Mouse (Mus musculus): ENCODE data around the gene Ccdc97.

Gene Ccdc97

GRCm38 (mm10) chr7:25689603-25690021 is 29.3 kb downstream of the Ccdc97 start:
- DNase-seq (ENCODE audit: low read depth, low spot score), result no peak

- no peak for DNase-seq (ENCODE audit: low read depth, low spot score)
These were observed 29.9 kb downstream of the Ccdc97 start for GRCm38 (mm10) chr7:25688810-25689586.

- DNase-seq (ENCODE audit: low read depth, low spot score), result no peak
These were observed 31.0 kb downstream of the Ccdc97 start for GRCm38 (mm10) chr7:25687811-25688401.

- DNase-seq (ENCODE audit: low read depth, low spot score), result no peak
These were observed 32.0 kb downstream of the Ccdc97 start, which contains the start of gene Tgfb1 for GRCm38 (mm10) chr7:25686680-25687531. Tgfb1 (plus strand) TSS chr7:25687002.

- DNase-seq (ENCODE audit: low read depth, low spot score), result no peak
These were observed 32.9 kb downstream of the Ccdc97 start for GRCm38 (mm10) chr7:25685926-25686470.

- DNase-seq (ENCODE audit: low read depth, low spot score), result no peak
These were observed 34.2 kb downstream of the Ccdc97 start for GRCm38 (mm10) chr7:25684659-25685058.

GRCm38 (mm10) chr7:25683474-25684180 is 35.3 kb downstream of the Ccdc97 start:
- no peak for DNase-seq (ENCODE audit: low read depth, low spot score)

GRCm38 (mm10) chr7:25681341-25682231 is 37.3 kb downstream of the Ccdc97 start:
- DNase-seq (ENCODE audit: low read depth, low spot score), result no peak

GRCm38 (mm10) chr7:25680514-25681258 is 38.2 kb downstream of the Ccdc97 start, which contains the start of gene B9d2:
B9d2 (plus strand) TSS chr7:25680780.
- DNase-seq (ENCODE audit: low read depth, low spot score), result peak; percentile 86

- DNase-seq (ENCODE audit: low read depth, low spot score), result no peak
These were observed 38.9 kb downstream of the Ccdc97 start for GRCm38 (mm10) chr7:25679971-25680370.

- DNase-seq (ENCODE audit: low read depth, low spot score), result no peak
These were observed 41.9 kb downstream of the Ccdc97 start for GRCm38 (mm10) chr7:25677013-25677412.

- DNase-seq (ENCODE audit: low read depth, low spot score), result peak; percentile 89
These were observed 42.7 kb downstream of the Ccdc97 start for GRCm38 (mm10) chr7:25676085-25676781.

- DNase-seq (ENCODE audit: low read depth, low spot score), result no peak
These were observed 43.5 kb downstream of the Ccdc97 start for GRCm38 (mm10) chr7:25675405-25675804.

- DNase-seq (ENCODE audit: low read depth, low spot score), result no peak
These were observed 44.1 kb downstream of the Ccdc97 start, which contains the start of gene Tmem91 for GRCm38 (mm10) chr7:25674719-25675300. Tmem91 (minus strand) TSS chr7:25675166.

GRCm38 (mm10) chr7:25674297-25674696 is 44.6 kb downstream of the Ccdc97 start:
- DNase-seq (ENCODE audit: low read depth, low spot score), result no peak

GRCm38 (mm10) chr7:25672442-25672841 is 46.4 kb downstream of the Ccdc97 start:
- DNase-seq (ENCODE audit: low read depth, low spot score), result no peak

- DNase-seq (ENCODE audit: low read depth, low spot score), result no peak
These were observed 47.2 kb downstream of the Ccdc97 start for GRCm38 (mm10) chr7:25671686-25672085.

- DNase-seq (ENCODE audit: low read depth, low spot score), result no peak
These were observed 48.8 kb downstream of the Ccdc97 start for GRCm38 (mm10) chr7:25670096-25670495.
